Mouse (Mus musculus) cortical plate, adult 2 months (tissue): ENCODE measurements around the gene Rab3gap1. TPM values are rescaled to one million over a fixed set of nuclear protein-coding genes. Genes with fewer than 3 reads are reported as not detected.

Source experiments
- H3K27ac ChIP-seq: fragments of 200-500 bp; 2 replicates; pipeline ENCODE4 v1.5.1; 2012; ENCODE audit warnings: low read length, control low read depth, inconsistent platforms; ENCODE audit not compliant: insufficient read depth
- H3K4me1 ChIP-seq: fragments of 200-500 bp; 2 replicates; pipeline ENCODE4 v1.6.1; 2011; ENCODE audit warnings: low read length; ENCODE audit not compliant: control insufficient read depth, insufficient read depth
- H3K4me3 ChIP-seq: fragments of 200-500 bp; 2 replicates; pipeline ENCODE4 v1.5.1; 2011; ENCODE audit warnings: mild to moderate bottlenecking, low read length, control low read depth; ENCODE audit not compliant: insufficient read depth
- CTCF ChIP-seq: fragments of 200-500 bp; IDR thresholded peaks from 2 replicates; pipeline ENCODE4 v1.5.1; 2011; ENCODE audit warnings: mild to moderate bottlenecking, control low read depth, low read length; ENCODE audit not compliant: insufficient read depth; ENCODE audit errors: extremely low read depth
- POLR2A ChIP-seq: fragments of 200-500 bp; IDR thresholded peaks from 2 replicates; pipeline ENCODE4 v1.6.1; 2011; ENCODE audit warnings: mild to moderate bottlenecking, low read length, control low read depth; ENCODE audit not compliant: insufficient read depth; ENCODE audit errors: extremely low read depth
- polyA plus RNA-seq: library from polyadenylated mRNA; depleted of rRNA; stranded (reverse); fragments of >200 nt; gene quantifications from 2 replicates; pipeline ENCODE4 v1.2.3, GENCODE M21; 2012; rRNA removed

Rab3gap1 gene
- 40.9 and 41.1 TPM in 2 replicates for polyA plus RNA-seq

DNA sequence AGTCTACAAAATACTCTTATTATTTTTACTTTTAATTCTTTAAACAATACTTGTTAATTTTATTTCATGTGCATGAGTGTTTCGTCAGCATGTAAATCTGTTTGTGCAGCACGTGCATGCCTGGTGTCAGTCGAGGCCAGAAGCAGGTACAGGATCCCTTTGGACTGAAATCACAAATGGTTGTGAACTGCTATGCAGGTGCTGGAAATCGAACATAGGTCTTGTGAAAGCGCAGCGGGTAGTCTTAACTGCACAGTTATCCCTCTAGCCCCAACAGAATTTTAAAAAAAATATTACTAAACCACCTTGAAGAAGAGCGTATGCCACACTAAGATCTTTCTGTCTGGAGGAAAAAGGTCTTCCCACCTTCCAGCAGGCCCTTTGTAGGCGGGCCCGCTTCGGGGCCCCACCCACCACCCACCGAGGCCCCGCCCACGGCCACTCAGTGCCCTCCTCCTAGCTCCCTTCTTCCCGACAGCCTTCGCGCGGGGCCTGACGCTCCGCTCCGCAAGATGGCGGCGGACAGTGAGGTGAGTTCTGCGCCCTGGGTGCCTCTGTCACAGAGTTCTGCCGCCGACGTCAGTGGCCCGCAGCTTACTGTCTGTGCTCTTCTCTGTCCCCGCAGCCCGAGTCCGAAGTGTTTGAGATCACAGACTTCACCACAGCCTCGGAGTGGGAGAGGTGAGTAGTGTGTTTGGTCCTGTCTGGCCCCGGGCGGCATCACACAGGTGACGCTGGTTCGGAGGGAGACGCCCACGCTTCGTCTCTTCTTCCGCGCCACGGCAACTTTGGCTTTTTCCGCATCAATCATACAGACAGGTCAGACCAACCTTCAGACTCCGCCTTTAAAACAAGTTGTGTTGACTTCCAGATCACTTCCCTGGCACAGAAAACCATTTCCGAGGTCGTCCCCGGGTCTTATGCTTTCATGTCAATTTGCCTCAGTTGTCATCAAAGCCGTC is at the start of gene Rab3gap1:
Gene Rab3gap1, plus strand, starts transcription at position 474 of the 962 bp plus-strand sequence.
- Histone ChIP-seq H3K27ac (peak within 1 kb of the TSS; percentile 17; the same call in 1 of the 2 replicates), H3K4me3 (peak within 1 kb of the TSS; percentile 76), H3K4me1 (peaks cover 6% of the 10 kb centered on the region; the same call in 1 of the 2 replicates)
- TF ChIP-seq CTCF (no peak), POLR2A (peak; percentile 88)

- Histone ChIP-seq H3K27ac (no peak overlapping the region), H3K4me3 (no peak overlapping the region), H3K4me1 (no peaks in the 10 kb centered on the region)
- TF ChIP-seq POLR2A (no peak), CTCF (no peak)
These were observed 41.2 kb upstream of the Rab3gap1 start for GRCm38 (mm10) chr1:127827325-127827724.

GRCm38 (mm10) chr1:127830215-127830921 is 38.2 kb upstream of the Rab3gap1 start:
- no peak overlapping the region for H3K4me3 ChIP-seq
- no peak for TF ChIP-seq POLR2A
- no peak for TF ChIP-seq CTCF
- no peaks in the 10 kb centered on the region for H3K4me1 ChIP-seq
- no peak overlapping the region for H3K27ac ChIP-seq

GRCm38 (mm10) chr1:127833714-127834113 is 34.9 kb upstream of the Rab3gap1 start:
- Histone ChIP-seq H3K4me3 (no peak overlapping the region), H3K27ac (no peak overlapping the region), H3K4me1 (no peaks in the 10 kb centered on the region)
- no peak for TF ChIP-seq POLR2A
- TF ChIP-seq CTCF: no peak

- TF ChIP-seq POLR2A (no peak), CTCF (no peak)
- Histone ChIP-seq H3K4me1 (no peaks in the 10 kb centered on the region), H3K27ac (no peak overlapping the region), H3K4me3 (no peak overlapping the region)
These were observed 34.4 kb upstream of the Rab3gap1 start for GRCm38 (mm10) chr1:127834202-127834601.

- no peaks in the 10 kb centered on the region for H3K4me1 ChIP-seq
- TF ChIP-seq POLR2A (no peak), CTCF (no peak)
- H3K27ac ChIP-seq: no peak overlapping the region
- no peak overlapping the region for H3K4me3 ChIP-seq
These were observed 32.0 kb upstream of the Rab3gap1 start for GRCm38 (mm10) chr1:127836619-127837018.

- no peak for TF ChIP-seq POLR2A
- TF ChIP-seq CTCF: no peak
- Histone ChIP-seq H3K27ac (no peak overlapping the region), H3K4me1 (no peaks in the 10 kb centered on the region), H3K4me3 (no peak overlapping the region)
These were observed 30.0 kb upstream of the Rab3gap1 start for GRCm38 (mm10) chr1:127838602-127839001.

DNA sequence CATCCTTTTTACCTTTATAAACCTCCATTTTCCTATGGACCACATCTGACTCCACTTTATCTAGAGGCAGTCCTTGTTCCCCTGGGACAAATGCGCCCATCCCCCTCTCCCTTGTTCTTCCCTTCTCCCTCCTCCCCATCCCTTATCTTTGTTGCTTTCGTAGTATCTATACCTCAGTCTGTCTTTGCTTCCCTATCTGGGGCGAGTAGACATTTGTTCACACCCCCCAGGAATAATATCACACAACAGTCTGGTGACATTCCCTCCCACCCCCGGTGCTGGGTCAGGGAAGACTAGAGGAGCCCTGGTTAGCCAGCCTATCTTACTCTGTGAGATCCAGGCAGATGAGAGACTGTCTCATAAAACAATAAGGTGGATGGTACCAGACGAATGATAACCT is 23.1 kb upstream of the Rab3gap1 start:
- Histone ChIP-seq H3K27ac (no peak overlapping the region), H3K4me1 (no peaks in the 10 kb centered on the region), H3K4me3 (no peak overlapping the region)
- TF ChIP-seq CTCF (no peak), POLR2A (no peak)

GRCm38 (mm10) chr1:127850075-127850610 is 18.4 kb upstream of the Rab3gap1 start:
- TF ChIP-seq POLR2A (no peak), CTCF (no peak)
- no peak overlapping the region for H3K27ac ChIP-seq
- H3K4me1 ChIP-seq: no peaks in the 10 kb centered on the region
- H3K4me3 ChIP-seq: no peak overlapping the region
